Mouse (Mus musculus): Measurements from ENCODE around the gene Xrra1.
"Not testable (repeated sequence)": the region's sequence is repeated elsewhere in the genome, so short reads cannot be mapped to it uniquely, and the experiment has no call there.

Xrra1 gene

DNA sequence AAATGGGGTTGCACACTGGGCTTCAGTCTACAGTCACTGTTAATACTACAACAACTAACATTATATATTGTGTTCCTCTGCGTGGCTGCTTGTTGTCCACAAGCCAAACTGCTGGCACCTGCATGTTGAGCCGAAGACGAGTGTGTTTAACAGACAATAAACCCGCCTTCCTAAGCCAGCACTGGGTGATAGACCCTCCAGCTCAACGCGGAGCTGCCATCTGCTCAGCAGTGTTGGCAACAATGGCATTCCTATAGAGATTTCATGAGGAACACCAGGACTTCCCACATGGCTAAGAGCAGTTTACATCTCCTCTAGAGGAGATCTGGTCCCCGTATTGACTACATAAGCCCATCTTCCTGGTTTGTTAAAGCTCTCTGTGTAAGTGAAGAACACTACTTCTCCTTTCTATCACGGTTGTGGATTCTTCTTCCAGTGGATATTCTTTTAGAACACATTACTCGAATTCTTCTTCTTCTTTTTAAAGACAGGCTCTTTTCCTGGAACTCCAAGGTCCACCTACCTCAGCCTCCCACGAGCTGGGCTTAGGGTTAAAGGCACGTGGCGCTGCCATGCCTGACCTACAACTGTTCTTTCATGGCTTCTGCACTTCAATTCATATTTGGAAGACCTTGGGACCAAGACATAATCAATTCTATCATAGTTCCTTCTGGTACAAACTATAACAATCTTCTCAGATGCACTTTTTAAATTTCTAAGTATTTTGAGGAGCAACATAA lies 98.5 kb downstream of the Xrra1 start:
- no peak for DNase-seq

DNA sequence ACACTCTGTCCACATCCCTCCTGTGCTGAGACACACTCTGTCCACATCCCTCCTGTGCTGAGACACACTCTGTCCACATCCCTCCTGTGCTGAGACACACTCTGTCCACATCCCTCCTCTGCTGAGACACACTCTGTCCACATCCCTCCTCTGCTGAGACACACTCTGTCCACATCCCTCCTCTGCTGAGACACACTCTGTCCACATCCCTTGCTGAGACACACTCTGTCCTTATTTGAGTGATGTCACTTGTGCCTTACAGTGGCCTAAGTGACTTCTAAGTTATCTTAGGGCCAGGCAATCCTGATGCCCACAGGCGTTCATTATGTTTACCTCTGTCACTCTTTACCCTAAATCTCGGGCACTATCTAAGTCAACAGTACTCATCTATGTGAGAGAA lies 101.7 kb downstream of the Xrra1 start:
- not testable (repeated sequence) for DNase-seq

- no peak for DNase-seq
These were observed 102.6 kb downstream of the Xrra1 start for GRCm38 (mm10) chr7:99961518-99961917.

- DNase-seq, result no peak
These were observed 103.8 kb downstream of the Xrra1 start for GRCm38 (mm10) chr7:99962536-99963236.

GRCm38 (mm10) chr7:99963237-99963860 lies 104.4 kb downstream of the Xrra1 start:
- peak; percentile 55 for DNase-seq

DNA sequence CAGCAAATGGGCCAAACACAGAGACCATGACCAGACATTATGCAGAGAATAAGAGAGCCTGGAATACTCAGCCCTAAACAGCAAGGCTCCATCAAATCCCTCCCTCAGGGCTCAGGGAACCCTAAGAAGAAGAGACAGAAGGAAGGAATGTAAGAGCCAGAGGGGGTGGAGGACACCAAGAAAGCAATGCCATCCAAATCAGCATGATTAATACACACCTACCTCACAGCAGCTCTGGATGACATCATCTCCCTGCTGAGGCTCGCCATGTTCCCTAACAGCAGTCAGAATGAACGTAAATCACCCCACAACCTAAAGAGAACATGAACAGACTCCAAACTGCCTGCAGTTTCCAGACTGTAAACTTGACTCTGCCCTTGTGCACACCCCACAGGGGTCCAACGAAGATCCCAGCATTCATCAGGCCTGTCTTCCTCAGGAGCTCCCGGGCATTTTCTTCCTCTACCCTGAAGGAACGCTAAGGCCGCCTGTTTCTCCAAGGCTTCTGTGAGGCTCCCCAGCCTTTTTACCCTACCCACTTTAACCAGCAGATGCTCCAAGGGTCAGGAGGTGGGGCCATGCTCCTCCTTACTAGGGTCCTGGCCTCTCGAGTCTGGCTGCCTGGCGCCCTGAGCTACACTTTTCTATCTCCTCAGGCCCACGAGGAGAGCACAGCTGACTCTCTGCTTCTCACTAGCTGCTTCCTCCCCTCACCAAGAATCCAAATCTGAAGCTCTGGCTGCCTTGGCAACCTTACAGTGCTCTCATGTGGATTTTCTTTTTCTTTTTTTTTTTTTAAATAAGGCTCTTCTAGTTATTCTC lies 106.3 kb downstream of the Xrra1 start:
- DNase-seq, result peak; percentile 65

GRCm38 (mm10) chr7:99966011-99966721 lies 107.2 kb downstream of the Xrra1 start:
- no peak for DNase-seq
